Mouse (Mus musculus) forebrain, embryonic 16.5 days (tissue): ENCODE results near the gene Lipe. TPM values are rescaled to one million over a fixed set of nuclear protein-coding genes. Genes with fewer than 3 reads are reported as not detected.

Experiments used
- ATAC-seq: fragments of 200-750 bp; cut with Nextera tagmentation; 2 replicates; pipeline ENCODE4 v1.8.0; 2017; ENCODE audit warnings: mild to moderate bottlenecking, moderate library complexity
- H3K27ac ChIP-seq: fragments of 300-500 bp; sonication (generic); 2 replicates; pipeline ENCODE4 v1.5.1; 2014; ENCODE audit warnings: low read length, control low read depth
- H3K27me3 ChIP-seq: fragments of 300-500 bp; sonication (generic); replicated peaks from 2 replicates; pipeline ENCODE4 v1.6.1; 2014; ENCODE audit warnings: low read length; ENCODE audit not compliant: control insufficient read depth, insufficient read depth
- H3K36me3 ChIP-seq: fragments of 300-500 bp; sonication (generic); 2 replicates; pipeline ENCODE4 v1.6.1; 2014; ENCODE audit not compliant: control insufficient read depth, insufficient read depth
- H3K4me1 ChIP-seq: fragments of 300-500 bp; sonication (generic); replicated peaks from 2 replicates; pipeline ENCODE4 v1.6.1; 2014; ENCODE audit warnings: low read length; ENCODE audit not compliant: control insufficient read depth, insufficient read depth
- H3K4me2 ChIP-seq: fragments of 300-500 bp; sonication (generic); 2 replicates; pipeline ENCODE4 v1.6.1; 2014; ENCODE audit warnings: mild to moderate bottlenecking, low read length, control low read depth
- H3K4me3 ChIP-seq: fragments of 300-500 bp; sonication (generic); replicated peaks from 2 replicates; pipeline ENCODE4 v1.5.1; 2014; ENCODE audit warnings: mild to moderate bottlenecking, low read length, control low read depth
- H3K9ac ChIP-seq: fragments of 300-500 bp; sonication (generic); replicated peaks from 2 replicates; pipeline ENCODE4 v1.6.1; 2014; ENCODE audit warnings: low read depth, low read length, control low read depth
- H3K9me3 ChIP-seq: fragments of 300-500 bp; sonication (generic); 2 replicates; pipeline ENCODE4 v1.6.1; 2016; ENCODE audit warnings: low read length; ENCODE audit not compliant: control insufficient read depth
- WGBS: fragments of 180-500 bp; shearing (Covaris S2); extraction: QIAGEN DNeasy Blood & Tissue Kit; methylation state at CpG from one replicate; pipeline ENCODE4 v1.1.7; 2014; 5-methylcytosine and 5-hydroxymethylcytosine counted together
- polyA plus RNA-seq: library from polyadenylated mRNA; unstranded; fragments of >200 nt; fragmentation: Nextera tagmentation; extraction: Ambion mirVana; gene quantifications from 2 replicates; pipeline ENCODE4 v1.2.1, GENCODE M21; 2015

Gene Lipe
- polyA plus RNA-seq, 1 experiment from 2014 or later = 18.5 TPM

- peaks cover 14% of the 10 kb centered on the region for H3K36me3 ChIP-seq
- H3K4me2 ChIP-seq = no peak overlapping the region
- H3K27me3 ChIP-seq = no peaks in the 10 kb centered on the region
- H3K27ac ChIP-seq = no peak overlapping the region
- H3K4me1 ChIP-seq = peaks cover 13% of the 10 kb centered on the region
- 83% methylated on average over 4 of the region's 4 CpGs for WGBS
- no peak for ATAC-seq
- no peak overlapping the region for H3K4me3 ChIP-seq
- H3K9me3 ChIP-seq = no peaks in the 10 kb centered on the region
- no peak overlapping the region for H3K9ac ChIP-seq
These were observed 14.6 kb downstream of the Lipe start for GRCm38 (mm10) chr7:25383891-25384290.

- Histone ChIP-seq H3K4me2 (no peak overlapping the region), H3K27me3 (0 out of 2 replicates have a peak, but pooled peaks cover under 1% of the 10 kb centered on the region), H3K27ac (no peak overlapping the region), H3K4me1 (peaks cover 13% of the 10 kb centered on the region), H3K36me3 (peaks cover 14% of the 10 kb centered on the region), H3K9me3 (no peaks in the 10 kb centered on the region), H3K9ac (no peak overlapping the region), H3K4me3 (no peak overlapping the region)
- 90% methylated on average over 7 of the region's 7 CpGs for WGBS
- no peak for ATAC-seq
These were observed 15.1 kb downstream of the Lipe start for GRCm38 (mm10) chr7:25383385-25383784.

GRCm38 (mm10) chr7:25382541-25382940 is 16.0 kb downstream of the Lipe start:
- no peak overlapping the region for H3K4me3 ChIP-seq
- no peak overlapping the region for H3K9ac ChIP-seq
- peaks cover 10% of the 10 kb centered on the region for H3K36me3 ChIP-seq
- no peak overlapping the region for H3K27ac ChIP-seq
- no peak overlapping the region for H3K4me2 ChIP-seq
- no peaks in the 10 kb centered on the region for H3K9me3 ChIP-seq
- peaks cover 13% of the 10 kb centered on the region for H3K4me1 ChIP-seq
- ATAC-seq = no peak
- H3K27me3 ChIP-seq = 0 out of 2 replicates have a peak, but pooled peaks cover 2% of the 10 kb centered on the region

GRCm38 (mm10) chr7:25381284-25381680 is 17.2 kb downstream of the Lipe start:
- H3K27me3 ChIP-seq = 0 out of 2 replicates have a peak, but pooled peaks cover 2% of the 10 kb centered on the region
- H3K36me3 ChIP-seq = peaks cover 5% of the 10 kb centered on the region
- no peak for ATAC-seq
- no peak overlapping the region for H3K9ac ChIP-seq
- no peak overlapping the region for H3K27ac ChIP-seq
- H3K4me2 ChIP-seq = no peak overlapping the region
- H3K9me3 ChIP-seq = no peaks in the 10 kb centered on the region
- 21% methylated on average over 3 of the region's 3 CpGs for WGBS
- H3K4me1 ChIP-seq = peaks cover 16% of the 10 kb centered on the region
- H3K4me3 ChIP-seq = no peak overlapping the region

- Histone ChIP-seq H3K9me3 (no peaks in the 10 kb centered on the region), H3K27me3 (0 out of 2 replicates have a peak, but pooled peaks cover 2% of the 10 kb centered on the region), H3K27ac (no peak overlapping the region), H3K4me1 (peaks cover 13% of the 10 kb centered on the region), H3K4me2 (no peak overlapping the region), H3K4me3 (no peak overlapping the region), H3K36me3 (peaks cover 5% of the 10 kb centered on the region), H3K9ac (no peak overlapping the region)
- 63% methylated on average over 18 of the region's 18 CpGs for WGBS
- ATAC-seq = no peak
These were observed 17.9 kb downstream of the Lipe start for GRCm38 (mm10) chr7:25380392-25381283.

- H3K36me3 ChIP-seq = no peaks in the 10 kb centered on the region; the same call in none of the 2 replicates
- WGBS = 2% methylated on average over 37 of the region's 42 CpGs
- H3K9me3 ChIP-seq = no peaks in the 10 kb centered on the region
- 0 out of 2 replicates have a peak, but pooled peaks cover 2% of the 10 kb centered on the region for H3K27me3 ChIP-seq
- H3K4me1 ChIP-seq = peaks cover 13% of the 10 kb centered on the region
- H3K4me3 ChIP-seq = peak overlapping the region; percentile 18
- H3K4me2 ChIP-seq = peak overlapping the region; percentile 52
- H3K27ac ChIP-seq = no peak overlapping the region
- peak overlapping the region; percentile 42 for H3K9ac ChIP-seq
- ATAC-seq = peak; percentile 32
These were observed 18.8 kb downstream of the Lipe start for GRCm38 (mm10) chr7:25379551-25380351.

- no peak overlapping the region for H3K4me2 ChIP-seq
These were observed 20.1 kb downstream of the Lipe start for GRCm38 (mm10) chr7:25378181-25379100.

GRCm38 (mm10) chr7:25377100-25377700 is 21.3 kb downstream of the Lipe start:
- H3K9me3 ChIP-seq = no peaks in the 10 kb centered on the region
- H3K9ac ChIP-seq = peak overlapping the region; percentile 54
- H3K27me3 ChIP-seq = 0 out of 2 replicates have a peak, but pooled peaks cover 2% of the 10 kb centered on the region
- H3K4me3 ChIP-seq = peak overlapping the region; percentile 43
- no peaks in the 10 kb centered on the region; the same call in 1 of the 2 replicates for H3K36me3 ChIP-seq
- H3K27ac ChIP-seq = no peak overlapping the region
- H3K4me2 ChIP-seq = peak overlapping the region; percentile 67
- no peak for ATAC-seq
- peaks cover 13% of the 10 kb centered on the region for H3K4me1 ChIP-seq
- 45% methylated on average over 8 of the region's 8 CpGs for WGBS

More at GRCm38 (mm10) chr7:25378181-25379100, 20.1 kb downstream of the Lipe start:
- H3K27ac ChIP-seq = no peak overlapping the region
- peaks cover 13% of the 10 kb centered on the region for H3K4me1 ChIP-seq
- no peaks in the 10 kb centered on the region for H3K9me3 ChIP-seq
- no peak for ATAC-seq
- H3K27me3 ChIP-seq = 0 out of 2 replicates have a peak, but pooled peaks cover 2% of the 10 kb centered on the region
- whole genome bisulfite sequencing = 85% methylated on average over 13 of the region's 13 CpGs
- no peak overlapping the region for H3K9ac ChIP-seq
- no peak overlapping the region for H3K4me3 ChIP-seq
- no peaks in the 10 kb centered on the region; the same call in none of the 2 replicates for H3K36me3 ChIP-seq
